Mouse (Mus musculus) right cerebral cortex, postnatal 14 days (tissue): Measurements from ENCODE around the gene Gm11939.
"Not testable (repeated sequence)": the region's sequence is repeated elsewhere in the genome, so short reads cannot be mapped to it uniquely, and the experiment has no call there.

ENCODE experiments used
- DNase-seq: peaks from one replicate; pipeline ENCODE4 v3.0.0; 2022

Gene Gm11939

GRCm38 (mm10) chr11:99559366-99559765 is at the start of gene Gm11939:
Gene Gm11939 (minus strand): TSS chr11:99559466.
- no peak for DNase-seq

- not testable (repeated sequence) for DNase-seq
These were observed 43.9 kb upstream of the Gm11939 start, which contains the start of gene Gm11938 for GRCm38 (mm10) chr11:99603208-99603607. Gene Gm11938 (minus strand): TSS chr11:99603308.

GRCm38 (mm10) chr11:99597742-99598141 is 38.5 kb upstream of the Gm11939 start, which contains the start of gene Krtap9-3:
Gene Krtap9-3 (minus strand): TSS chr11:99598105.
- DNase-seq = not testable (repeated sequence)

GRCm38 (mm10) chr11:99590981-99591380 is 31.7 kb upstream of the Gm11939 start, which contains the start of gene Krtap1-3:
Gene Krtap1-3 (minus strand): TSS chr11:99591339.
- DNase-seq = no peak

GRCm38 (mm10) chr11:99585096-99585495 is 25.8 kb upstream of the Gm11939 start:
- peak; percentile 21 for DNase-seq

GRCm38 (mm10) chr11:99583245-99583704 is 24.0 kb upstream of the Gm11939 start, which contains the start of gene Krtap1-4:
Gene Krtap1-4 (minus strand): TSS chr11:99583654.
- DNase-seq = no peak

GRCm38 (mm10) chr11:99581564-99581963 is 22.3 kb upstream of the Gm11939 start:
- no peak for DNase-seq

GRCm38 (mm10) chr11:99581051-99581450 is 21.8 kb upstream of the Gm11939 start:
- DNase-seq = no peak

- DNase-seq = no peak
These were observed 21.4 kb upstream of the Gm11939 start, which contains the start of gene Krtap1-5 for GRCm38 (mm10) chr11:99580636-99581035. Gene Krtap1-5 (minus strand): TSS chr11:99581016.

GRCm38 (mm10) chr11:99574106-99574505 is 14.8 kb upstream of the Gm11939 start:
- DNase-seq = peak; percentile 65

GRCm38 (mm10) chr11:99573164-99573563 is 13.9 kb upstream of the Gm11939 start:
- no peak for DNase-seq

GRCm38 (mm10) chr11:99566530-99566929 is 7.3 kb upstream of the Gm11939 start, which contains the start of gene Krtap3-1:
Gene Krtap3-1 (minus strand): TSS chr11:99566630.
- DNase-seq = no peak

- no peak for DNase-seq
These were observed 3.3 kb upstream of the Gm11939 start for GRCm38 (mm10) chr11:99562580-99562979.

GRCm38 (mm10) chr11:99557976-99558745 is 1.1 kb downstream of the Gm11939 start:
- no peak for DNase-seq

GRCm38 (mm10) chr11:99556753-99557152 is 2.5 kb downstream of the Gm11939 start, which contains the start of gene Krtap3-2:
Gene Krtap3-2 (minus strand): TSS chr11:99556853.
- no peak for DNase-seq

GRCm38 (mm10) chr11:99556195-99556594 is 3.1 kb downstream of the Gm11939 start:
- DNase-seq = no peak

- DNase-seq = no peak
These were observed 8.5 kb downstream of the Gm11939 start, which contains the start of gene Krtap3-3 for GRCm38 (mm10) chr11:99550765-99551164. Gene Krtap3-3 (minus strand): TSS chr11:99550865.

- no peak for DNase-seq
These were observed 11.4 kb downstream of the Gm11939 start for GRCm38 (mm10) chr11:99547892-99548291.

GRCm38 (mm10) chr11:99539721-99540120 is 19.5 kb downstream of the Gm11939 start:
- peak; percentile 28 for DNase-seq

- DNase-seq = no peak
These were observed 37.9 kb downstream of the Gm11939 start, which contains the start of gene Krt39 for GRCm38 (mm10) chr11:99521288-99521860. Gene Krt39 (minus strand): TSS chr11:99521338.

GRCm38 (mm10) chr11:99514098-99514497 is 45.2 kb downstream of the Gm11939 start:
- no peak for DNase-seq
